Mouse (Mus musculus) heart, postnatal 0 days (tissue): ENCODE measurements around the gene Slc15a4.

Experiments
- CTCF ChIP-seq: IDR thresholded peaks from 2 replicates; pipeline ENCODE4 v1.5.1; 2016; ENCODE audit warnings: antibody characterized with exemption, control low read depth, low read depth
- EP300 ChIP-seq: IDR thresholded peaks from 2 replicates; pipeline ENCODE4 v1.6.1; 2016; ENCODE audit warnings: antibody characterized with exemption, low read depth

- TF ChIP-seq CTCF (no peak), EP300 (no peak)
Observed at GRCm38 (mm10) chr5:127638177-127638576, 5.5 kb upstream of the Slc15a4 start.
